19 mouse cellular contexts compared by ENCODE assay signal in genomic region chr15:78473442-78473841, GRCm38 (mm10). TPM values are rescaled to one million over a fixed set of nuclear protein-coding genes. Genes with fewer than 3 reads are reported as not detected.
"Had no signal": no experiment of that assay in that cellular context is flagged by ENCODE, and none has a peak within 500 bp of the region (broad histone marks: within the 10 kb centered on the region; RNA-seq: fewer than 3 reads in every experiment).

No protein-coding gene starts in this region.

- DNase-seq: kidney, adult 18-20 months; kidney, adult 9 months; kidney, postnatal 14 days; kidney, postnatal 4 days; lung, adult 18-20 months; lung, postnatal 10 days; lung, postnatal 36 days; right cerebral cortex, adult 18-20 months; right cerebral cortex, postnatal 14 days; right cerebral cortex, postnatal 4 days; thymus, adult 2 months; thymus, postnatal 14 days; thymus, postnatal 4 days had no signal

RNA-seq across cellular contexts. Expression of gene Tmprss6, which starts 5.0 kb away (rescaled TPM):
- total RNA-seq: layer of hippocampus, postnatal 14 days; monocyte, adult 5-6 weeks had no signal

RNA-seq across cellular contexts. Expression of gene Il2rb, which starts 21.6 kb away (rescaled TPM):
- polyA plus RNA-seq: limb, embryonic 11.5 days; midbrain, embryonic 10.5 days; midbrain, embryonic 13.5 days; neural tube, embryonic 12.5 days had no signal
